Comparison of ENCODE assay signal across 10 mouse cellular contexts in genomic region chr1:170694821-170695291, GRCm38 (mm10). TPM values are rescaled to one million over a fixed set of nuclear protein-coding genes. Genes with fewer than 3 reads are reported as not detected.
DNase-seq lines count a peak whose midpoint lies in the region; ATAC-seq lines count a peak whose summit lies in the region.
"Had no signal": no experiment of that assay in that cellular context is flagged by ENCODE, and none has a peak within 500 bp of the region (broad histone marks: within the 10 kb centered on the region; RNA-seq: fewer than 3 reads in every experiment).

No protein-coding gene starts in this region.

- no peaks in the 10 kb centered on the region for H3K27me3 ChIP-seq in heart, embryonic 12.5 days (replicated peaks)
- H3K27me3 ChIP-seq in forebrain, embryonic 10.5 days (ENCODE audit: poor library complexity, severe bottlenecking) = no peaks in the 10 kb centered on the region
- H3K27me3 ChIP-seq: midbrain, embryonic 12.5 days had no signal

- H3K4me3 ChIP-seq in heart, embryonic 12.5 days = no peak overlapping the region
- H3K4me3 ChIP-seq in forebrain, embryonic 10.5 days = no peak overlapping the region
- H3K4me3 ChIP-seq: midbrain, embryonic 12.5 days had no signal

- no peak overlapping the region for H3K9ac ChIP-seq in heart, embryonic 12.5 days
- H3K9ac ChIP-seq: midbrain, embryonic 12.5 days had no signal

- no peaks in the 10 kb centered on the region for H3K9me3 ChIP-seq in heart, embryonic 12.5 days (replicated peaks)
- H3K9me3 ChIP-seq in forebrain, embryonic 10.5 days = no peaks in the 10 kb centered on the region
- H3K9me3 ChIP-seq: midbrain, embryonic 12.5 days had no signal

- ATAC-seq in heart, embryonic 12.5 days (ENCODE audit: insufficient number of reproducible peaks, low FRiP score) = no peak
- ATAC-seq: forebrain, embryonic 14.5 days had no signal

- DNase-seq in heart, adult 11 months = peak; percentile 99
- DNase-seq in ovary, adult 18-20 months (ENCODE audit: low spot score) = peak; percentile 8
- DNase-seq in ovary, postnatal 10 days (ENCODE audit: low spot score) = no peak
- DNase-seq in heart, adult 8-10 months (ENCODE audit: low spot score) = peak; percentile 79
- DNase-seq in ovary, postnatal 36 days (ENCODE audit: low spot score) = peak; percentile 26
- DNase-seq in forebrain, embryonic 10.5 days (ENCODE audit: extremely low spot score, low spot score) = no peak
- DNase-seq in left cerebral cortex, adult 11 months (ENCODE audit: low spot score) = no peak

- H3K36me3 ChIP-seq in heart, embryonic 12.5 days = no peaks in the 10 kb centered on the region
- no peaks in the 10 kb centered on the region for H3K36me3 ChIP-seq in forebrain, embryonic 10.5 days (replicated peaks)
- H3K36me3 ChIP-seq: midbrain, embryonic 12.5 days had no signal

- H3K4me2 ChIP-seq in heart, embryonic 12.5 days = no peak overlapping the region
- H3K4me2 ChIP-seq: midbrain, embryonic 12.5 days had no signal

- no peak overlapping the region for H3K27ac ChIP-seq in heart, embryonic 12.5 days (ENCODE audit: poor library complexity, severe bottlenecking)
- H3K27ac ChIP-seq in forebrain, embryonic 10.5 days = no peak overlapping the region
- H3K27ac ChIP-seq: midbrain, embryonic 12.5 days had no signal

- peaks cover 13% of the 10 kb centered on the region for H3K4me1 ChIP-seq in heart, embryonic 12.5 days (replicated peaks)
- H3K4me1 ChIP-seq in forebrain, embryonic 10.5 days = peaks cover 6% of the 10 kb centered on the region; the same call in 1 of the 2 replicates
- H3K4me1 ChIP-seq: midbrain, embryonic 12.5 days had no signal

- 36% methylated on average over 5 of the region's 5 CpGs for WGBS in heart, embryonic 12.5 days
- WGBS in forebrain, embryonic 10.5 days = 67% methylated on average over 5 of the region's 5 CpGs

RNA-seq across cellular contexts. Expression of gene Olfml2b, which starts 50.5 kb away (rescaled TPM):
- polyA plus RNA-seq in heart, embryonic 12.5 days (2016; fragmentation: Nextera tagmentation; extraction: Ambion mirVana) = 45.9 and 48.3 TPM in 2 replicates
- 10 to 100 TPM in 1 of 4 experiments, 1 to 10 TPM in 3; 4.4 to 14.8 (median 7.6) TPM for total RNA-seq in heart, adult 8-10 months (2022)
- polyA plus RNA-seq in forebrain, embryonic 10.5 days (2016; fragmentation: Nextera tagmentation; extraction: Ambion mirVana) = 4.1 and 5.3 TPM in 2 replicates

Comparison
In these comparisons a context has a peak if more than half of its experiments do, and no peak if none do; other contexts are left out.
1. DNase-seq: peak in heart, adult 11 months (single experiment), ovary, adult 18-20 months (single experiment), heart, adult 8-10 months (single experiment) and ovary, postnatal 36 days (single experiment); none in ovary, postnatal 10 days (single experiment), forebrain, embryonic 10.5 days (single experiment) and left cerebral cortex, adult 11 months (single experiment).